Mouse (Mus musculus): ENCODE results near the gene Col4a1.

- TF ChIP-seq CTCF (conservative IDR thresholded peaks at IDR 0.05; ENCODE audit: low read length) (no peak), POU5F1 (IDR thresholded peaks at IDR 0.05; ENCODE audit: borderline replicate concordance, low read length) (no peak)
Observed at GRCm38 (mm10) chr8:11298531-11299316, 13.9 kb downstream of the Col4a1 start.

All from E14TG2a.4 (cell line).